Comparison of ENCODE assay signal across 8 mouse cellular contexts in genomic region chr4:108832916-108833827, GRCm38 (mm10). TPM values are rescaled to one million over a fixed set of nuclear protein-coding genes. Genes with fewer than 3 reads are reported as not detected.
A peak's percentile ranks its signal among the peaks of the same experiment; 100 is the strongest.
DNase-seq lines count a peak whose midpoint lies in the region; ATAC-seq and TF ChIP-seq lines count a peak whose summit lies in the region.

TSS of gene Btf3l4 (minus strand) at chr4:108833614.

- H3K27me3 ChIP-seq in embryonic facial prominence, embryonic 14.5 days (replicated peaks; ENCODE audit: control insufficient read depth, insufficient read depth, low read length), result no peaks in the 10 kb centered on the region
- H3K27me3 ChIP-seq in limb, embryonic 14.5 days (ENCODE audit: control insufficient read depth, insufficient read depth, low read length), result no peaks in the 10 kb centered on the region
- H3K27me3 ChIP-seq in midbrain, postnatal 0 days (ENCODE audit: insufficient read depth, low read length), result no peaks in the 10 kb centered on the region

- H3K4me3 ChIP-seq in embryonic facial prominence, embryonic 14.5 days (ENCODE audit: low read depth, low read length), result peak within 1 kb of the TSS; percentile 85
- H3K4me3 ChIP-seq in limb, embryonic 14.5 days (replicated peaks; ENCODE audit: low read length), result peak within 1 kb of the TSS; percentile 97
- peak within 1 kb of the TSS; percentile 95 for H3K4me3 ChIP-seq in midbrain, postnatal 0 days (ENCODE audit: low read depth, low read length)

- no peaks in the 10 kb centered on the region for H3K9me3 ChIP-seq in embryonic facial prominence, embryonic 14.5 days (ENCODE audit: control insufficient read depth, low read length)
- H3K9me3 ChIP-seq in limb, embryonic 14.5 days (ENCODE audit: control insufficient read depth, low read length), result no peaks in the 10 kb centered on the region
- H3K9me3 ChIP-seq in midbrain, postnatal 0 days (ENCODE audit: low read length), result no peaks in the 10 kb centered on the region

- H3K36me3 ChIP-seq in embryonic facial prominence, embryonic 14.5 days (ENCODE audit: control insufficient read depth, insufficient read depth, low read length), result peaks cover 20% of the 10 kb centered on the region
- H3K36me3 ChIP-seq in limb, embryonic 14.5 days (ENCODE audit: control insufficient read depth, insufficient read depth, low read length), result peaks cover 22% of the 10 kb centered on the region
- peaks cover 4% of the 10 kb centered on the region; the same call in 1 of the 2 replicates for H3K36me3 ChIP-seq in midbrain, postnatal 0 days (ENCODE audit: insufficient read depth, low read length)

- peak within 1 kb of the TSS; percentile 99 for H3K9ac ChIP-seq in embryonic facial prominence, embryonic 14.5 days (ENCODE audit: low read depth, low read length)
- peak within 1 kb of the TSS; percentile 99 for H3K9ac ChIP-seq in limb, embryonic 14.5 days (ENCODE audit: low read depth, low read length, severe bottlenecking)
- H3K9ac ChIP-seq in midbrain, postnatal 0 days (replicated peaks; ENCODE audit: low read length, poor library complexity, severe bottlenecking), result peak within 1 kb of the TSS; percentile 99

- ATAC-seq in embryonic facial prominence, embryonic 14.5 days (ENCODE audit: low read depth), result peak; percentile 96
- ATAC-seq in limb, embryonic 14.5 days (ENCODE audit: low FRiP score, low read depth), result peak; percentile 92
- peak; percentile 95 for ATAC-seq in midbrain, postnatal 0 days (ENCODE audit: low FRiP score)

- 1% methylated on average over 45 of the region's 73 CpGs for WGBS in embryonic facial prominence, embryonic 14.5 days
- under 1% methylated on average over 26 of the region's 73 CpGs for WGBS in limb, embryonic 14.5 days
- WGBS in midbrain, postnatal 0 days, result under 1% methylated on average over 70 of the region's 73 CpGs

- DNase-seq in 3T3-L1 (ENCODE audit: low read depth, low spot score), result peak; percentile 91
- peak; percentile 72 to 78 for DNase-seq in adrenal gland, postnatal 4 days (ENCODE audit: low spot score in 2 of 2)
- DNase-seq in embryonic facial prominence, embryonic 14.5 days (ENCODE audit: low spot score), result peak; percentile 98
- peak; percentile 88 for DNase-seq in heart, adult 8-10 months (ENCODE audit: low spot score)
- DNase-seq in kidney, adult 9 months, result peak; percentile 92
- peak; percentile 97 for DNase-seq in limb, embryonic 14.5 days (ENCODE audit: low spot score)
- peak; percentile 97 for DNase-seq in midbrain, postnatal 0 days (ENCODE audit: low spot score)
- DNase-seq in spleen, postnatal 14 days (ENCODE audit: low spot score in 2 of 2), result peak; percentile 77 to 83

- H3K4me1 ChIP-seq in embryonic facial prominence, embryonic 14.5 days (ENCODE audit: control insufficient read depth, insufficient read depth, low read length), result peaks cover 23% of the 10 kb centered on the region
- H3K4me1 ChIP-seq in limb, embryonic 14.5 days (ENCODE audit: control insufficient read depth, insufficient read depth, low read length), result peaks cover 12% of the 10 kb centered on the region
- H3K4me1 ChIP-seq in midbrain, postnatal 0 days (ENCODE audit: insufficient read depth, low read length), result no peaks in the 10 kb centered on the region; the same call in 1 of the 2 replicates

- H3K4me2 ChIP-seq in embryonic facial prominence, embryonic 14.5 days (ENCODE audit: low read depth, low read length), result peak within 1 kb of the TSS; percentile 65
- H3K4me2 ChIP-seq in limb, embryonic 14.5 days (replicated peaks; ENCODE audit: low read depth, low read length, severe bottlenecking), result peak within 1 kb of the TSS; percentile 81
- H3K4me2 ChIP-seq in midbrain, postnatal 0 days (ENCODE audit: low read depth, low read length, poor library complexity, severe bottlenecking), result peak within 1 kb of the TSS; percentile 81

- 0 out of 2 replicates have a peak, but pooled peaks have one; percentile 51 for TF ChIP-seq POLR2A in limb, embryonic 14.5 days (IDR thresholded peaks at IDR 0.05; ENCODE audit: borderline replicate concordance, extremely low read depth, insufficient read depth, insufficient read length)

- TF ChIP-seq CTCF in midbrain, postnatal 0 days (IDR thresholded peaks at IDR 0.05), result no peak

- H3K27ac ChIP-seq in embryonic facial prominence, embryonic 14.5 days (replicated peaks; ENCODE audit: low read depth, low read length), result peak within 1 kb of the TSS; percentile 98
- H3K27ac ChIP-seq in limb, embryonic 14.5 days (replicated peaks; ENCODE audit: low read depth, low read length), result peak within 1 kb of the TSS; percentile 97
- H3K27ac ChIP-seq in midbrain, postnatal 0 days (ENCODE audit: low read depth, low read length), result peak within 1 kb of the TSS; percentile 99

RNA-seq across cellular contexts. Expression of gene Btf3l4, which starts in this region (rescaled TPM):
- total RNA-seq in adrenal gland, postnatal 4 days (2021), result 100 to 1,000 TPM; 144 to 146 TPM
- polyA plus RNA-seq in embryonic facial prominence, embryonic 14.5 days (2014; fragmentation: Nextera tagmentation; extraction: Ambion mirVana), result 141 and 158 TPM in 2 replicates
- total RNA-seq in heart, adult 8-10 months (2022), result 10 to 100 TPM; 71.7 to 87.3 (median 80.1) TPM
- polyA plus RNA-seq in limb, embryonic 14.5 days (2012; rRNA removed), result 73.8 and 99.9 TPM in 2 replicates
- 167 and 179 TPM in 2 replicates for polyA plus RNA-seq in limb, embryonic 14.5 days (2014; fragmentation: Nextera tagmentation; extraction: Ambion mirVana)
- 101 and 137 TPM in 2 replicates for total RNA-seq in midbrain, postnatal 0 days (2014; rRNA removed)
- 156 and 164 TPM in 2 replicates for polyA plus RNA-seq in midbrain, postnatal 0 days (2015; fragmentation: Nextera tagmentation; extraction: Ambion mirVana)

Comparison
In these comparisons a context has a peak if more than half of its experiments do, and no peak if none do; other contexts are left out.
1. Peak in every context shown above with its lines: DNase-seq, ATAC-seq, H3K4me3 ChIP-seq and H3K27ac ChIP-seq.